Mouse (Mus musculus): Measurements from ENCODE around the gene Fbxl16.
"Not testable (repeated sequence)": the region's sequence is repeated elsewhere in the genome, so short reads cannot be mapped to it uniquely, and the experiment has no call there.

Gene Fbxl16

GRCm38 (mm10) chr17:25795609-25796092 lies 13.2 kb upstream of the Fbxl16 start, which contains the start of gene AC134908.4:
Gene AC134908.4, minus strand, starts transcription at chr17:25795659.
- peak; percentile 96 for DNase-seq (ENCODE audit: low spot score)

DNA sequence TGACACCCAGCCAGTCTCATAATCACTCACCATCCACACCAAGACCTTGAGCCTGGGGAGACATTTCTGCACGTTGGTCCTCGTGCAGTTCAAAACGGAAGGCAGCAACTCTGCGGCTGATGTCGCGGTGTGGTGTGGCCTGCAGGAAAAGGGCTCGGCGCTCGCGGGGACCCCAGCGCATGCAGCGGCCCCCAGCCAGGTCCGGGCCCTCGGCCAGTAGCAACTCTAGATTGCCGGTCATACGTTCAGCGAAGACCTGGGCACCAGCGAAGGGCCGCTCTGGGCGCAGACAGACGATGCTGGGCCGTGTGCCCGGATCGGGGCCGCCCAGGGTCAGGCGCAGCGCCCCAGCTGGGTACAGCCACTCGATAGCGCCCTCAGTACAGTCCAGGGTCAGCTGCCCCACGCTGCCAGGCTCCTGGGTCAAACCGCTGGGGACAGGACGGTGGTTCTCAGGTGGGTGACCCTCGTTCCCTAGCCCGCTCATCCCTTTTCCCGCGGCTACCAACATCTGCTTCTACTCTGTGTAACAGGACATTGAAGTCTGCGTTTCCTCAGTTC lies 12.6 kb upstream of the Fbxl16 start:
- DNase-seq (ENCODE audit: low spot score) = peak; percentile 49

DNA sequence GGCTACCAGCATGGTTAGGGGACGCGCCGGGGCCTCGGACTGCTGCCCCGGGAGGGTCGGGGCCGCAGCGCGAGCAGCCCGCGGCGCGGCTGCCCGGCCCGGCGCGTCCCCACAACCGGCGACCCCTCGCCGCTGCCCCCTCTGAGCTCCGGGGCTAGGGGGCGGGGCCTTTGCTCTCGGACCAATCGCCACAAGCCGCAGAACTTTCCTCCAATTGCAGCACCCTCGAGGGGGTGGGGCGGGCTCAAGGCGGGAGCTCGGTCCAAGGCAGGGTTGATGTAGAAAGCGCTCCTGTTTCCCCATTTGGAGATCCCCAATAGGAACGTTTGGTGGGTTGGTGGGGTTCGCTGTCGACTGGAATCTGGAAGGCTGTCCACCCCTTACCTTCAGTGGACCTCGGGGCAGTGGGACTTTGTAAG lies 11.9 kb upstream of the Fbxl16 start, which contains the start of gene Metrn:
Gene Metrn, minus strand, starts transcription at position 186 of the 419 bp plus-strand sequence.
- DNase-seq (ENCODE audit: low spot score) = peak; percentile 94

- peak; percentile 86 for DNase-seq (ENCODE audit: low spot score)
Observed at GRCm38 (mm10) chr17:25801029-25801428, 7.9 kb upstream of the Fbxl16 start.

DNA sequence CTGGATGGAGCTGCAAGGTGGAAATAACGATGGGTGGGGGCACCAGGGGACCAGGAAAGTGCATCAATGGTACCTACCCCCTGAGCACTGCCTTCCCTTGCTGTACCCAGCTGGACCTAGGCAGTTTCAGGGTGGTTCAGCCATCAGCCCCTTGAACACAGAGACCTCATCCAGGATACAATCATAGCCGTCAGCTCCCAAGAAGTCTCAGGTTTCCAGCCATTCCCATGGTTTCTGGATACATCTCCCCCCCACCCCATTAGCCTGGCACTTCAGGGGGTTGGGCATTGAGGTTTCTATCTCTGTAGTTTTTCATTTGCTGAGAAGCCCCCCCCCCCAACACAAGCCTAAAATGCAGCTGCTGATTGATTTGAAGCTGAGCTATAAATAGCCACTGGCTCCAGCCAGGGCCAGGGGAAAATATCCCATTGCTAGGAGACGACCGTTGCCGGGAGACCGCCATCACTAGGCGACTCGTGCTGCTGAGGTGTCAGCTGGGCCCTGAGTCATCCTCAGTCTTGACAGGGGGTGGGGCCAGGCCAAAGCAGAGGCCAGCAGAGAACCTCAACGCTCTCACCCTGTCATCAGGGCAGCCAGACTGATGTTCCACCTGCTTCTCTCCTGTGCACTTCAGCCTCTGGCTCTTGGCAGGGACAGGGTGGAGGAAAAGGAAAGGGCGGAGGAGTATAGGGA lies 5.9 kb upstream of the Fbxl16 start:
- DNase-seq (ENCODE audit: low spot score) = peak; percentile 90

DNA sequence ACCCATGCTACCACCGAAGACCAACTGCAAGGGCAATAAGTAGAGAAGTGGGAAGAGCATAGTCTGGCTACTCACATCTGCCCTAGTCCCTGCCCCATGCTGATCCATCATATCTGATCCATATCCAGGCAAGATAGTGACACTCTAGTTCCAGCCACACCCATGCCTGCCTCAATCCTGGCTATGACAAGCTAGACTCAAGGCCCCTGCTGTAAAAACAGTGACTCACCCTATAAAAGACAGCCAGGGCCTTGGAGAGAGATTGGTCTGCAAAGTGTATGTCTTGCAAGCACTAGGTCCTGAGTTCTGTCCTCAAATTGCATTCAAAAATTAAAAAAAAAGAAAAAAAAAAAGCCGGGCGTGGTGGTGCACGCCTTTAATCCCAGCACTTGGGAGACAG lies 2.4 kb upstream of the Fbxl16 start:
- DNase-seq (ENCODE audit: low spot score) = no peak

- not testable (repeated sequence) for DNase-seq (ENCODE audit: low spot score)
Observed at GRCm38 (mm10) chr17:25807452-25807851, 1.4 kb upstream of the Fbxl16 start.

- no peak for DNase-seq (ENCODE audit: low spot score)
Observed at GRCm38 (mm10) chr17:25808028-25808427, 857 bp upstream of the Fbxl16 start.

DNA sequence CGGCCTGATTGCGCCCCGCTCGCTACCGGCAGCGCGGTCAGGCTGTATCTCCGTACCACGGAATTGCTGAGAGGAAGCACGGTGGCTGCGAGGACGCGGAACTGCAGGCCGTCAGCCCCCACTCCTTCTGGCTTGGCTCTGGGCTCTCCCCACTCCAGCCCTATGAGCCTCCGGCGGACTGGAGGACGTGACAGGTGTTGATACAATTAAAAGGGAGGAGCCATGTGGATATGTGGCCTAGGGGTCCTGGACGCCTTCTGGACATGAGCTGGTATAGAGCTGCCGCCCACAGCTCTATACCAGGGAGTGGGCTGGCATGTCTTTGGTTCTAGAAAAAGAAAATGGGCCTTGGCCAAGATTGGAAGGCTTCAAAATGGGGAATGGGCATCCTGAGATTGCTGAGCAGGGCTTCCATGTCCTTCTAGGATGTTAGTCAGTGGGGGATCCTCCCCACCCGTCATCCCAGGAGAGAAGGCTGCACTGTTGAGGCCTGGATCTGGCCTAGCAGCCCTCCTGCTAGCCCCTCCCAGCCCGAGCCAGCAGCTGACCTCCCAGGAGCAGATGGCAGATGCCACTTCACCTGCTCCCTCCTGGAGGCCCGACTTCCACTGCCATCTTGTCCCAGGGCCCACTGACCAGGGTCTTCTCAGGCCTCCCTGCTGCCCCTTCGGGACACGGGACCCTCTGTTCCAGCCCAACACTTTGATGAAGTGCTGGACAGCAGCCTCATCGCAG lies 888 bp downstream of the Fbxl16 start:
- no peak for DNase-seq (ENCODE audit: low spot score)

GRCm38 (mm10) chr17:25810890-25811289 lies 2.0 kb downstream of the Fbxl16 start:
- no peak for DNase-seq (ENCODE audit: low spot score)

GRCm38 (mm10) chr17:25813471-25813870 lies 4.6 kb downstream of the Fbxl16 start:
- DNase-seq (ENCODE audit: low spot score) = peak; percentile 94

- DNase-seq (ENCODE audit: low spot score) = no peak
Observed at GRCm38 (mm10) chr17:25817662-25818061, 8.8 kb downstream of the Fbxl16 start.

DNA sequence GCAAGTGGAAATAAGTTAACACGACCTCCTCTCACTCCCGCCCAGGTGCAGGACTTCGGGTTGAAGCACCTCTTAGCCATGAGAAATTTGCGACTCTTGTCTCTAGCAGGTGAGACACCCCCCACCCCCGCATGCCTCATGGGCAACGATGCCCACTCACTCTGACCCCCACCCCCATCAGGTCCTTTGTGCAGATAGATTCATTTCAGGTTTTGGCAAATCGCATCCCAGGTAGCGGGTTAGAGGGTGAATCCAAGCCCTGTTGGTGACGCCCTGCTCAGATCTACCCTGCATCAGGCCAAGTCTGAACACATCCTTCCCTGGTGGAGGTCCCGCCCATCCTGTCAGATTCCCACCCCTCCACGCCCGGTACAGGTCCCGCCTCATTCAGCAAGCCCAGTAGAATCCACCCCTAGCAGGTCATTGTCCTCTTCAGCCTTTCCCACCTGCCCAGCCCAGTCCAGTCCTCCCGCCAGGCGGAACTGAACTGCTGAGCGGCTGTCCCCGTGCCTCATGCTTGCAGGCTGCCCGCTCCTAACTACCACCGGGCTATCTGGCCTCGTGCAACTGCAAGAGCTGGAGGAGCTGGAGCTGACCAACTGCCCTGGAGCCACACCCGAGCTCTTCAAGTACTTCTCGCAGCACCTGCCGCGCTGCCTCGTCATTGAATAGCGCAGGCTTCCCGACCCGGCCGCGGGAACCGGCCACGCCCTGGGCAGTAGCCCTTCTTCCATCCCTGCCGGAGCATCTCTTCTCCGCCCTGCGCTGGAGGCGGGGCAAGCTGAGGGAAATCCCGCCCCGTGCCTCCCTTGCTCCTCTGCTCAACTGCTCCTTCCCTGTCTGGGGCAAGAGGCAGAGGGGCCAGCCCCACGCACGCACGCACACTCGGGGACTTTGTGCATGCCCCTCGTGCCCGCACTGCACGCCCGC lies 10.2 kb downstream of the Fbxl16 start:
- peak; percentile 47 for DNase-seq (ENCODE audit: low spot score)

- peak; percentile 93 for DNase-seq (ENCODE audit: low spot score)
Observed at GRCm38 (mm10) chr17:25823452-25823851, 14.6 kb downstream of the Fbxl16 start, which contains the start of gene Wdr24. Gene Wdr24, plus strand, starts transcription at chr17:25823627.

GRCm38 (mm10) chr17:25824362-25825142 lies 15.7 kb downstream of the Fbxl16 start:
- DNase-seq (ENCODE audit: low spot score) = no peak

GRCm38 (mm10) chr17:25825311-25825710 lies 16.4 kb downstream of the Fbxl16 start:
- DNase-seq (ENCODE audit: low spot score) = no peak

DNA sequence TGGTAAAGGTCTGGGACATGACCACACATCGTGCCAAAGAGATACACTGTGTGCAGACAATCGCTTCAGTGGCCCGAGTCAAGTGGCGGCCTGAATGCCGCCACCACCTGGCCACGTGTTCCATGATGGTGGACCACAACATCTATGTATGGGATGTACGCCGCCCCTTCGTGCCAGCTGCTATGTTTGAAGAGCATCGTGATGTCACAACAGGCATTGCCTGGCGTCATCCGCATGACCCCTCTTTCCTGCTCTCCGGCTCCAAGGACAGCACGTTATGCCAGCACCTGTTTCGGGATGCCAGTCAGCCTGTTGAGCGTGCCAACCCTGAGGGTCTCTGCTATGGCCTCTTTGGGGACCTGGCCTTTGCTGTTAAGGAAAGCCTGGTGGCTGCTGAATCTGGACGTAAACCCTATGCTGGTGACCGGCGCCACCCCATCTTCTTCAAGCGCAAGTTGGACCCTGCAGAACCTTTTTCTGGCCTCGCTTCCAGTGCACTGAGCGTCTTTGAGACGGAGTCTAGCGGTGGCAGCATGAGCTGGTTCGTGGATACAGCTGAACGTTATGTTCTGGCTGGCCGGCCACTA lies 17.2 kb downstream of the Fbxl16 start:
- DNase-seq (ENCODE audit: low spot score) = no peak

GRCm38 (mm10) chr17:25827011-25827410 lies 18.1 kb downstream of the Fbxl16 start:
- no peak for DNase-seq (ENCODE audit: low spot score)

DNA sequence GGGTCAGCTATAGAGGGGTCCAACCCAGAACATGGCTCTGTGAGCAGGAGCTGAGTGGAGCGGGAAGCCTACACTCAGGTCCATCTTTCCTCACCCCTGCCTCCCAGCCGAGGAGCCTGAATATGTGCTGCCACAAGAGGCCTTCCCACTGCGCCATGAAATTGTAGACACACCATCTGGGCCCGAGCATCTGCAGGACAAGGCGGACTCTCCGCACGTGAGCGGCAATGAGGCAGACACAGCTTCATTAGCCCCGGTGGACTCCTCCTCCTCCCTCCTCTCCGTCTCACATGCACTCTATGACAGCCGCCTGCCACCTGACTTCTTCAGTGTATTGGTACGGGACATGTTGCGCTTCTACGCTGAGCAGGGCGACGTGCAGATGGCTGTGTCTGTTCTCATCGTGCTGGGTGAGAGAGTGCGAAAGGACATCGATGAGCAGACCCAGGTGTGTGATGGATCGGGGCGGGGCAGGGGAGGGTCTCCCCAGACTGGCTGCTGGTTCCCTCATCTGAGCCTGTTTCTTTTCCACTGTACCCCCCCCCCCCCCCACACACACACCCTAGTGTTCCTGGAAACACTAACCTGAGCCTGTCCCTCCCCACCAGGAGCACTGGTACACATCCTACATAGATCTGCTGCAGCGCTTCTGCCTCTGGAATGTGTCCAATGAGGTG lies 18.8 kb downstream of the Fbxl16 start:
- DNase-seq (ENCODE audit: low spot score) = no peak

- no peak for DNase-seq (ENCODE audit: low spot score)
Observed at GRCm38 (mm10) chr17:25828223-25828594, 19.3 kb downstream of the Fbxl16 start.

Data from embryo, embryonic 10 days (tissue).